Mouse (Mus musculus) CH12.LX (cell line): ENCODE measurements at regions not wholly inside any gene's neighbourhood (a gene's known extent, or its start where the extent isn't known, plus 50 kb on each side); places are given as distances from the start of the nearest gene placed in this dataset.
"Not testable (repeated sequence)": the region's sequence is repeated elsewhere in the genome, so short reads cannot be mapped to it uniquely, and the experiment has no call there.

Source experiments
- DNase-seq: peaks from one replicate; pipeline ENCODE4 v3.0.0-alpha.2; 2013; ENCODE audit errors: extremely low read depth
- H3K27ac ChIP-seq: 2 replicates; pipeline ENCODE4 v1.5.1; 2012; ENCODE audit warnings: low read depth, mild to moderate bottlenecking, control low read depth, moderate library complexity; ENCODE audit not compliant: insufficient read depth
- H3K27me3 ChIP-seq: replicated peaks from 2 replicates; pipeline ENCODE3; 2012; ENCODE audit warnings: inconsistent platforms
- H3K36me3 ChIP-seq, 2 experiments: replicated peaks in 1 of 2; 2 replicates each; pipeline versions ENCODE3 to v1.6.1; 2012; ENCODE audit warnings: inconsistent platforms in 1 of 2, low read length in 1 of 2, mild to moderate bottlenecking in 1 of 2, mixed read lengths in 1 of 2, moderate library complexity in 1 of 2; ENCODE audit not compliant: control insufficient read depth in 1 of 2, insufficient read depth in 1 of 2
- H3K4me1 ChIP-seq, 2 experiments: 2 replicates each; pipeline ENCODE4 v1.6.1; 2012; ENCODE audit warnings: inconsistent platforms in 1 of 2, moderate library complexity in 1 of 2; ENCODE audit not compliant: insufficient read depth in 2 of 2, control insufficient read depth in 1 of 2
- H3K4me2 ChIP-seq: 2 replicates; pipeline ENCODE4 v1.6.1; 2012; ENCODE audit warnings: low read depth, mild to moderate bottlenecking, control low read depth; ENCODE audit not compliant: poor library complexity, insufficient read depth, severe bottlenecking
- H3K4me3 ChIP-seq, 3 experiments: fragments of 150-350 bp in 1 of 3; sonication (generic) in 1 of 3; replicated peaks in 1 of 3; 2 replicates each; pipeline versions ENCODE3 to v1.5.1; 2011 to 2012; ENCODE audit warnings: low read depth in 2 of 3, low read length in 2 of 3, mild to moderate bottlenecking in 2 of 3, moderate library complexity in 2 of 3, control low read depth in 1 of 3, improper control_type of control experiment in 1 of 3, inconsistent platforms in 1 of 3, mixed read lengths in 1 of 3; ENCODE audit not compliant: poor library complexity in 1 of 3
- H3K79me2 ChIP-seq: replicated peaks from 2 replicates; pipeline ENCODE4 v1.6.1; 2012; ENCODE audit warnings: mild to moderate bottlenecking, moderate library complexity; ENCODE audit not compliant: control insufficient read depth, poor library complexity, insufficient read depth, severe bottlenecking; ENCODE audit errors: extremely low read depth
- H3K9ac ChIP-seq: 2 replicates; pipeline ENCODE4 v1.6.1; 2012; ENCODE audit warnings: low read depth, mild to moderate bottlenecking, control low read depth, moderate library complexity; ENCODE audit not compliant: insufficient read depth
- H3K9me3 ChIP-seq: replicated peaks from 2 replicates; pipeline ENCODE3; 2012; ENCODE audit warnings: low read length, inconsistent platforms, mixed read lengths
- CHD2 ChIP-seq: IDR thresholded peaks from 2 replicates; pipeline ENCODE4 v1.6.1; 2011; ENCODE audit warnings: low read length, improper control_type of control experiment
- CTCF ChIP-seq, 2 experiments: IDR thresholded peaks in 1 of 2; conservative IDR thresholded peaks in 1 of 2; 2 replicates each; pipeline ENCODE4 v1.5.1; 2011 to 2012; ENCODE audit warnings: low read depth in 2 of 2, low read length in 2 of 2, improper control_type of control experiment in 1 of 2, inconsistent platforms in 1 of 2, mild to moderate bottlenecking in 1 of 2, moderate library complexity in 1 of 2
- ELF1 ChIP-seq: IDR thresholded peaks from 2 replicates; pipeline ENCODE4 v1.6.1; 2014; ENCODE audit warnings: low read depth, mild to moderate bottlenecking, inconsistent platforms, low read length, improper control_type of control experiment
- HCFC1 ChIP-seq: IDR thresholded peaks from 2 replicates; pipeline ENCODE4 v1.6.1; 2012; ENCODE audit warnings: low read depth, mild to moderate bottlenecking, inconsistent platforms, low read length, improper control_type of control experiment
- IRF4 ChIP-seq: IDR thresholded peaks from 2 replicates; pipeline ENCODE4 v1.6.1; 2014; ENCODE audit warnings: low read depth, mild to moderate bottlenecking, inconsistent platforms, low read length, improper control_type of control experiment
- JUND ChIP-seq: conservative IDR thresholded peaks from 2 replicates; pipeline ENCODE4 v1.6.1; 2011; ENCODE audit warnings: low read depth, low read length, improper control_type of control experiment
- KAT2A ChIP-seq: IDR thresholded peaks from 2 replicates; pipeline ENCODE4 v1.6.1; 2012; ENCODE audit warnings: low read length, improper control_type of control experiment, inconsistent platforms; ENCODE audit not compliant: insufficient replicate concordance
- MAZ ChIP-seq: IDR thresholded peaks from 2 replicates; pipeline ENCODE4 v1.6.1; 2012; ENCODE audit warnings: low read depth, mild to moderate bottlenecking, inconsistent platforms, low read length, improper control_type of control experiment, moderate library complexity
- MEF2A ChIP-seq: IDR thresholded peaks from 2 replicates; pipeline ENCODE4 v1.6.1; 2014; ENCODE audit warnings: low read depth, mild to moderate bottlenecking, inconsistent platforms, low read length, improper control_type of control experiment, borderline replicate concordance
- MXI1 ChIP-seq: IDR thresholded peaks from 2 replicates; pipeline ENCODE4 v1.6.1; 2011; ENCODE audit warnings: mild to moderate bottlenecking, low read depth, low read length, improper control_type of control experiment
- MYC ChIP-seq: IDR thresholded peaks from 2 replicates; pipeline ENCODE4 v1.6.1; 2011; ENCODE audit warnings: low read depth, mild to moderate bottlenecking, improper control_type of control experiment, low read length
- PAX5 ChIP-seq: IDR thresholded peaks from 2 replicates; pipeline ENCODE4 v1.6.1; 2012; ENCODE audit warnings: low read length, inconsistent platforms, mixed read lengths
- RAD21 ChIP-seq: IDR thresholded peaks from 2 replicates; pipeline ENCODE4 v1.6.1; 2011; ENCODE audit warnings: low read depth, mild to moderate bottlenecking, low read length, improper control_type of control experiment, moderate library complexity
- SIN3A ChIP-seq: IDR thresholded peaks from 2 replicates; pipeline ENCODE4 v1.6.1; 2012; ENCODE audit warnings: low read length, improper control_type of control experiment, inconsistent platforms
- SMC3 ChIP-seq: IDR thresholded peaks from 2 replicates; pipeline ENCODE4 v1.6.1; 2011; ENCODE audit warnings: low read depth, low read length, improper control_type of control experiment
- UBTF ChIP-seq: IDR thresholded peaks from 2 replicates; pipeline ENCODE4 v1.6.1; 2012; ENCODE audit warnings: low read depth, mild to moderate bottlenecking, inconsistent platforms, low read length, improper control_type of control experiment, moderate library complexity
- USF2 ChIP-seq: conservative IDR thresholded peaks from 2 replicates; pipeline ENCODE4 v1.6.1; 2011; ENCODE audit warnings: low read depth, low read length, improper control_type of control experiment
- ZC3H11A ChIP-seq: IDR thresholded peaks from 2 replicates; pipeline ENCODE4 v1.6.1; 2012; ENCODE audit warnings: low read depth, mild to moderate bottlenecking, inconsistent platforms, low read length, improper control_type of control experiment
- dilution Hi-C: fragments of 300-500 bp; cut with MboI; formaldehyde crosslinking; loops from 2 replicates; pipeline ENCODE4 v1.14.3; 2020; ENCODE audit warnings: low sequenced_read_pairs; ENCODE audit not compliant: extremely low pct_unique_long_range_greater_than_20kb, extremely low pct_ligation_motif_present
- in situ Hi-C: fragments of 300-500 bp; cut with MboI; formaldehyde crosslinking; loops from 3 replicates; pipeline ENCODE4 v1.14.3; 2019; ENCODE audit warnings: low sequenced_read_pairs, low pct_ligation_motif_present, low pct_unique_long_range_greater_than_20kb, mixed read lengths

DNA sequence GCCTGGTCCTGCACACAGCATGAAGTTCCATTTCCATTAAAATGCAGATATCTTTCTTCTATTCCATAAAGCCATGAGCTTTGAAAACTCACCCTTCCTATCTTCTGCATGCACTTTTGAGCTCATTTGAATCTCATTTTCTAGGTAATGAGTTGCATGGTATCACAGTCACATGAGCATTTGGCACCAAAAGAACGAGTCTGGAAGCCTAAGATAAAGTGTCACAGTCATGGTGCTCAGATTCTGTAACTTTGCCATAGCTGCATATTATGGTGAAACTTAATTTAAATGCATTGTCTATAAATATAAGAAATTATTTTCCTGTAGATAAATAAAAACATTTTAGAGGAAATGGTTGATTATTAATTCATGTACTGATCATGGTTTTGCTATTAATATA is 1223.7 kb upstream of the Pcdh10 start:
- dilution Hi-C loops (no loop called here), in situ Hi-C loops (no loop called here)
- no peak overlapping the region for H3K4me2 ChIP-seq
- no peak overlapping the region for H3K4me3 ChIP-seq
- no peaks in the 10 kb centered on the region for H3K27me3 ChIP-seq
- peaks cover 2% of the 10 kb centered on the region for H3K9me3 ChIP-seq
- no peak for DNase-seq
- no peaks in the 10 kb centered on the region for H3K79me2 ChIP-seq
- TF ChIP-seq CTCF (conservative IDR thresholded peaks at IDR 0.05 in 1 of 2, IDR thresholded peaks at IDR 0.05 in 1 of 2; ENCODE audit: low read depth in 2 of 2, low read length in 2 of 2) (no peak), ZC3H11A (no peak), KAT2A (no peak), IRF4 (no peak), PAX5 (no peak), SIN3A (no peak), RAD21 (no peak), MEF2A (no peak), ELF1 (no peak), SMC3 (no peak), MXI1 (no peak), MYC (no peak), USF2 (no peak), CHD2 (no peak), JUND (no peak), HCFC1 (no peak), UBTF (no peak), MAZ (no peak)
- H3K4me1 ChIP-seq, result no peaks in the 10 kb centered on the region
- no peak overlapping the region for H3K27ac ChIP-seq
- H3K9ac ChIP-seq, result no peak overlapping the region
- H3K36me3 ChIP-seq, result no peaks in the 10 kb centered on the region

DNA sequence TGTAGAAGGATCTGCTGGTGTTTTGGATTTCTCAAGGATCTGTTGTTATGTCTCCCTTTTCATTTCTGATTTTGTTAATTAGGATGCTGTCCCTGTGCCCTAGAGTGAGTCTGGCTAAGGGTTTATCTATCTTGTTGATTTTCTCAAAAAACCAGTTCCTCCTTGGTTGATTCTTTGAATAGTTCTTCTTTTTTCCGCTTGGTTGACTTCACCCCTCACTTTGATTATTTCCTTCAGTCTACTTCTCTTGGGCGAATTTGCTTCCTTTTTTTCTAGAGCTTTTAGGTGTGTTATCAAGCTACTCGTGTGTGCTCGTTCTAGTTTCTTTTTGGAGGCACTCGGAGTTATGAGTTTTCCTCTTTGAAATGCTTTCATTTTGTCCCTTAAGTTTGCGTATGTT is 1178.3 kb upstream of the Pcdh10 start:
- H3K9me3 ChIP-seq, dilution Hi-C loops, H3K4me2 ChIP-seq, H3K27me3 ChIP-seq, H3K27ac ChIP-seq, H3K4me1 ChIP-seq, H3K36me3 ChIP-seq, H3K9ac ChIP-seq, H3K4me3 ChIP-seq, in situ Hi-C loops, H3K79me2 ChIP-seq: not testable (repeated sequence)
- DNase-seq, result peak; percentile 26

DNA sequence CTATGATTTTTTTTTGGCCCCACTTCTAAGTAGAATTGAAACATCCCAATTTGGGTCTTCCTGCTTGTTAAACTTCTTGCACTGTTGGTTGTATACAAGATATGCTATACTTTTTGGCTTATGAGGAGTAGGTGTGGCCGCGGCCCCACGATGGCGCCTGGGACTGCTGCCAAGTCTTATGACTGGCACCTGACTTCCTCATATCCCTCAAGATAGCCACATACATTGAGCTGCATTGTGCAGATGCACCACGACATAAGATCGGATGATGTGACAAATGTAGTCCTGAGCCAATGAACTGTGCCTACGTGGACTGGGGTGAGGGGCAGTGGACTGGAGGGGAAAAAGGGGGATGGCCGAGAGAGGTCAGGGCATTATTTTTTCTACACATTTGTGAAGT is 1140.7 kb upstream of the Pcdh10 start:
- dilution Hi-C loops, H3K27ac ChIP-seq, H3K79me2 ChIP-seq, DNase-seq, H3K9ac ChIP-seq, H3K4me3 ChIP-seq, H3K27me3 ChIP-seq, H3K36me3 ChIP-seq, H3K9me3 ChIP-seq, H3K4me1 ChIP-seq, H3K4me2 ChIP-seq, in situ Hi-C loops: not testable (repeated sequence)
